12 mouse cellular contexts compared by ENCODE assay signal in genomic region chr11:114548658-114549057, GRCm38 (mm10).
"Had no signal": no experiment of that assay in that cellular context is flagged by ENCODE, and none has a peak within 500 bp of the region (broad histone marks: within the 10 kb centered on the region; RNA-seq: fewer than 3 reads in every experiment).

No protein-coding gene starts in this region.

- H3K27ac ChIP-seq: limb, embryonic 13.5 days; liver, embryonic 14.5 days; midbrain, embryonic 13.5 days; neural tube, embryonic 13.5 days; stomach, embryonic 15.5 days had no signal

- DNase-seq: kidney, postnatal 25 days; layer of hippocampus, postnatal 36 days; left cerebral cortex, postnatal 4 days; lung, adult 18-20 months; right cerebral cortex, postnatal 14 days; thymus, adult 2 months; thymus, postnatal 25 days had no signal

- H3K4me3 ChIP-seq: limb, embryonic 13.5 days; midbrain, embryonic 13.5 days; neural tube, embryonic 13.5 days; stomach, embryonic 15.5 days had no signal
